ENCODE assay signal across 1 mouse cellular context in the genomic region with DNA sequence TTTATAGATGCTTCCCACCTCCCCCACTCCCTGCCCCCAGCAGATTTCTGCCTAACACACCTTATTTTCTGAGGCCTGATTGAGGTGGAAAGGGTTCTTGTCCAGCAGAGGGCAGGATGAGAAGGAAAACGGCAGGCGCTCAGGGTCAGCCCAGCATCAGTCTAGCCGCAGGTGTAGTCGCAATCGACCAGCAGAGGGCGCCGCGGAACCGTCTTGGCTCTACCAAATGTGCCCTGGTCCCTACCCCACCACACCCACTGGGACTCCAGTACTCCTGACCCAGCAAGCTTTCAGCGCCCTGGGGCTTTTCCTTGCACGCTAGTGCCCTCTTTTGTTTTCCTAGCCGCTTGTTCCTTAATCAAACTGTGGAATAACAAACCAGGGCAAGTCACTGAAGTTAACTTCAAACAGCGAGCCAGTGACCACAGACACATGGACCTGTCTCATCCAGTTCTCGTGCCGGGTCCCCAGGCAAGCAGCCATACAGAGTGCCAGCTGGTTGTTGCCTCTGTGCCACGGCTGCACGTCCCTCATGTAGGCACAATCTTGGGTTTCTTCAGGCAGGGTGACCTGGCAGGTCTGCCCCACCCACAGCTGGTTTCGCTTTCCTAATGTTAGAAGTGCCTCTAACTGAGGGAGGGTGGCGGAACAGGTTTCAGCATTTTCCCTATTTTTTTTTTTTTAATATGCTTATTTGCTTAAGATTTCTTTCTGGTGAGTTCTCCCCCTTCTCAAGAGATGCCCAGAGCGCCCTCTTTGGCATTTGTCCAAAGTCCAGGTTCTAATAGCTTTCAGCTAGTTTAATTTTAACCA.
TF ChIP-seq lines count a peak whose summit lies in the region.

No protein-coding gene starts in this region.

TF ChIP-seq in MEL, 35 proteins besides CTCF, POLR2A, EP300 and RAD21:
- TF ChIP-seq SMC3 (IDR thresholded peaks at IDR 0.05; ENCODE audit: low read depth, low read length) (peak; percentile 95), MAX (IDR thresholded peaks at IDR 0.05; ENCODE audit: low read length) (peak; percentile 19; the same call in 1 of the 2 replicates), SIN3A (IDR thresholded peaks at IDR 0.05; ENCODE audit: low read length) (peak; percentile 66), ZC3H11A (IDR thresholded peaks at IDR 0.05; ENCODE audit: low read depth, low read length) (peak; percentile 88), MYC (IDR thresholded peaks at IDR 0.05; ENCODE audit: low read depth, low read length) (0 out of 2 replicates have a peak, but pooled peaks have one; percentile 30), UBTF (IDR thresholded peaks at IDR 0.05; ENCODE audit: borderline replicate concordance, insufficient read depth, low read depth, low read length) (no peak)
